Mouse (Mus musculus): ENCODE data around the gene Clcn5. TPM values are rescaled to one million over a fixed set of nuclear protein-coding genes. Genes with fewer than 3 reads are reported as not detected.

Gene Clcn5
- polyA plus RNA-seq, 1 experiment, result 14.8 TPM

- Histone ChIP-seq H3ac (ENCODE audit: control insufficient read depth, insufficient read length, low read depth) (no peak overlapping the region), H3K27me3 (ENCODE audit: control insufficient read depth, insufficient read depth, insufficient read length) (no peaks in the 10 kb centered on the region), H3K79me2 (ENCODE audit: control insufficient read depth, insufficient read depth) (peaks cover 34% of the 10 kb centered on the region), H3K4me3 (ENCODE audit: insufficient read depth, poor library complexity, severe bottlenecking) (no peak overlapping the region), H3K79me3 (ENCODE audit: low read depth) (peaks cover 9% of the 10 kb centered on the region), H3K36me3 (ENCODE audit: control insufficient read depth, insufficient read depth) (peaks cover 6% of the 10 kb centered on the region)
- no peak for TF ChIP-seq CTCF (IDR thresholded peaks at IDR 0.05; ENCODE audit: control insufficient read depth, insufficient read depth, insufficient read length)
- TF ChIP-seq MYOG (IDR thresholded peaks at IDR 0.05; ENCODE audit: control insufficient read depth, extremely low read depth, insufficient read length), result no peak
- no peak for TF ChIP-seq FOSL1 (IDR thresholded peaks at IDR 0.05; ENCODE audit: insufficient read depth, low read length, poor library complexity, severe bottlenecking)
- no peak for TF ChIP-seq MAX (IDR thresholded peaks at IDR 0.05)
These were observed 30.2 kb downstream of the Clcn5 start for GRCm38 (mm10) chrX:7288976-7289375.

- Histone ChIP-seq H3K79me3 (ENCODE audit: low read depth) (peaks cover 9% of the 10 kb centered on the region), H3K4me3 (ENCODE audit: insufficient read depth, poor library complexity, severe bottlenecking) (no peak overlapping the region), H3K27me3 (ENCODE audit: control insufficient read depth, insufficient read depth, insufficient read length) (no peaks in the 10 kb centered on the region), H3K79me2 (ENCODE audit: control insufficient read depth, insufficient read depth) (peaks cover 35% of the 10 kb centered on the region), H3ac (ENCODE audit: control insufficient read depth, insufficient read length, low read depth) (no peak overlapping the region), H3K36me3 (ENCODE audit: control insufficient read depth, insufficient read depth) (peaks cover 6% of the 10 kb centered on the region)
- TF ChIP-seq USF1 (IDR thresholded peaks at IDR 0.05; ENCODE audit: low read depth), result no peak
- TF ChIP-seq MYOG (IDR thresholded peaks at IDR 0.05; ENCODE audit: control insufficient read depth, extremely low read depth, insufficient read length), result no peak
- no peak for TF ChIP-seq MYOD1 (IDR thresholded peaks at IDR 0.05; ENCODE audit: control insufficient read depth, insufficient read length, low read depth)
- no peak for TF ChIP-seq CEBPB (IDR thresholded peaks at IDR 0.05; ENCODE audit: low read depth)
- TF ChIP-seq MAX (IDR thresholded peaks at IDR 0.05), result no peak
- TF ChIP-seq FOSL1 (IDR thresholded peaks at IDR 0.05; ENCODE audit: insufficient read depth, low read length, poor library complexity, severe bottlenecking), result no peak
- TF ChIP-seq CTCF (IDR thresholded peaks at IDR 0.05; ENCODE audit: control insufficient read depth, insufficient read depth, insufficient read length), result no peak
These were observed 32.0 kb downstream of the Clcn5 start for GRCm38 (mm10) chrX:7287051-7287734.

DNA sequence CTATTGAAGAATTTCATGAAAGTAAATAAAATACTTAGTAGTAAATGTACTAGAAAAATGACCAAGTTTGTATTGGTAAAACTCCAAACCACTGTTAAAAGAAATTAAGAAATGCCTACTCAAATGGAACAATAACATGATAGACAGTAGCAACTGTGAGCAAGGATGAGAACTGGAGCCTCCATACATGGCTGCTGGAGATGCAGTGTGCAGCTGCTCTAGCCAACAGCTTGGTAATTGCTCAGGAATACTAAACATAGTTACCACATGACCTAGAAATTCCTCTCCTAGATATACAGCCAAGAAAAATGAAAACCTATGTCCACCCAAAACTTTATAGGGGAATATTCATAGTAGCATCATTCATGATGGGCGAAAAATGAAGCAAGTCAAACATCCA is 36.5 kb downstream of the Clcn5 start:
- H3K36me3 ChIP-seq (ENCODE audit: control insufficient read depth, insufficient read depth), result no peaks in the 10 kb centered on the region
- H3ac ChIP-seq (ENCODE audit: control insufficient read depth, insufficient read length, low read depth), result no peak overlapping the region
- H3K4me3 ChIP-seq (ENCODE audit: insufficient read depth, poor library complexity, severe bottlenecking), result no peak overlapping the region
- peaks cover 29% of the 10 kb centered on the region for H3K79me2 ChIP-seq (ENCODE audit: control insufficient read depth, insufficient read depth)
- H3K27me3 ChIP-seq (ENCODE audit: control insufficient read depth, insufficient read depth, insufficient read length), result no peaks in the 10 kb centered on the region
- no peak for TF ChIP-seq MYOG (IDR thresholded peaks at IDR 0.05; ENCODE audit: control insufficient read depth, extremely low read depth, insufficient read length)
- TF ChIP-seq FOSL1 (IDR thresholded peaks at IDR 0.05; ENCODE audit: insufficient read depth, low read length, poor library complexity, severe bottlenecking), result no peak
- no peak for TF ChIP-seq CTCF (IDR thresholded peaks at IDR 0.05; ENCODE audit: control insufficient read depth, insufficient read depth, insufficient read length)
- no peak for TF ChIP-seq CEBPB (IDR thresholded peaks at IDR 0.05; ENCODE audit: low read depth)
- no peak for TF ChIP-seq MAX (IDR thresholded peaks at IDR 0.05)
- peak; percentile 19 for TF ChIP-seq USF1 (IDR thresholded peaks at IDR 0.05; ENCODE audit: low read depth)
- peak; percentile 97 for TF ChIP-seq MYOD1 (IDR thresholded peaks at IDR 0.05; ENCODE audit: control insufficient read depth, insufficient read length, low read depth)
- H3K79me3 ChIP-seq (ENCODE audit: low read depth), result peaks cover 14% of the 10 kb centered on the region

- Histone ChIP-seq H3K27me3 (ENCODE audit: control insufficient read depth, insufficient read depth, insufficient read length) (no peaks in the 10 kb centered on the region), H3K79me3 (ENCODE audit: low read depth) (peaks cover 9% of the 10 kb centered on the region)
- TF ChIP-seq MYOG (IDR thresholded peaks at IDR 0.05; ENCODE audit: control insufficient read depth, extremely low read depth, insufficient read length) (no peak), USF1 (IDR thresholded peaks at IDR 0.05; ENCODE audit: low read depth) (no peak), CTCF (IDR thresholded peaks at IDR 0.05; ENCODE audit: control insufficient read depth, insufficient read depth, insufficient read length) (no peak), CEBPB (IDR thresholded peaks at IDR 0.05; ENCODE audit: low read depth) (no peak), FOSL1 (IDR thresholded peaks at IDR 0.05; ENCODE audit: insufficient read depth, low read length, poor library complexity, severe bottlenecking) (no peak), MYOD1 (IDR thresholded peaks at IDR 0.05; ENCODE audit: control insufficient read depth, insufficient read length, low read depth) (no peak)
These were observed 39.4 kb downstream of the Clcn5 start for GRCm38 (mm10) chrX:7279722-7280121.

DNA sequence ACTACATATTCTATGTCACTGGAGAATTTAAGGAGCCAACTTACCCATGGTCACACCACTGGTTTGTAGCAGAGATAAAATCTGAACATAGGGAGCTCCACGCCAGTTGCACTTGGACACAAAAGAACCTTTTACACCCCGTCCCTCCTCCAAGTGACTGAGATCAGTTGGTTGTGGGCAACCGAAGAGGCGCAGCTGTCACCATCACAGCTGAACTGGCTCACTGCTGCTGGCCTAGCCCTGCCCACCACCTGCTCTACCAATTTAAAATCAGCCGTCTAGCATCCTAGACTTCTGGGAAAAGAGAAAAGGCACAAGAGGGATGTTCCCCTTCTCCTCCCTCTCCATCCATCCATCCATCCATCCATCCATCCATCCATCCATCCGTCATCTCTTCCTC is 42.6 kb downstream of the Clcn5 start:
- Histone ChIP-seq H3K36me3 (ENCODE audit: control insufficient read depth, insufficient read depth) (no peaks in the 10 kb centered on the region), H3K79me3 (ENCODE audit: low read depth) (peaks cover 6% of the 10 kb centered on the region), H3K27me3 (ENCODE audit: control insufficient read depth, insufficient read depth, insufficient read length) (no peaks in the 10 kb centered on the region), H3K4me3 (ENCODE audit: insufficient read depth, poor library complexity, severe bottlenecking) (no peak overlapping the region), H3ac (ENCODE audit: control insufficient read depth, insufficient read length, low read depth) (no peak overlapping the region), H3K79me2 (ENCODE audit: control insufficient read depth, insufficient read depth) (peaks cover 18% of the 10 kb centered on the region)
- no peak for TF ChIP-seq FOSL1 (IDR thresholded peaks at IDR 0.05; ENCODE audit: insufficient read depth, low read length, poor library complexity, severe bottlenecking)
- no peak for TF ChIP-seq MYOG (IDR thresholded peaks at IDR 0.05; ENCODE audit: control insufficient read depth, extremely low read depth, insufficient read length)
- peak; percentile 97 for TF ChIP-seq MYOD1 (IDR thresholded peaks at IDR 0.05; ENCODE audit: control insufficient read depth, insufficient read length, low read depth)
- no peak for TF ChIP-seq CTCF (IDR thresholded peaks at IDR 0.05; ENCODE audit: control insufficient read depth, insufficient read depth, insufficient read length)
- no peak for TF ChIP-seq USF1 (IDR thresholded peaks at IDR 0.05; ENCODE audit: low read depth)
- TF ChIP-seq CEBPB (IDR thresholded peaks at IDR 0.05; ENCODE audit: low read depth), result no peak
- no peak for TF ChIP-seq MAX (IDR thresholded peaks at IDR 0.05)

More at GRCm38 (mm10) chrX:7279722-7280121, 39.4 kb downstream of the Clcn5 start:
- Histone ChIP-seq H3K4me3 (ENCODE audit: insufficient read depth, poor library complexity, severe bottlenecking) (no peak overlapping the region), H3ac (ENCODE audit: control insufficient read depth, insufficient read length, low read depth) (no peak overlapping the region), H3K79me2 (ENCODE audit: control insufficient read depth, insufficient read depth) (peaks cover 20% of the 10 kb centered on the region), H3K36me3 (ENCODE audit: control insufficient read depth, insufficient read depth) (no peaks in the 10 kb centered on the region)

All from C2C12 (cell line).